Mouse (Mus musculus): ENCODE measurements around the gene BC030867.

Gene BC030867

DNA sequence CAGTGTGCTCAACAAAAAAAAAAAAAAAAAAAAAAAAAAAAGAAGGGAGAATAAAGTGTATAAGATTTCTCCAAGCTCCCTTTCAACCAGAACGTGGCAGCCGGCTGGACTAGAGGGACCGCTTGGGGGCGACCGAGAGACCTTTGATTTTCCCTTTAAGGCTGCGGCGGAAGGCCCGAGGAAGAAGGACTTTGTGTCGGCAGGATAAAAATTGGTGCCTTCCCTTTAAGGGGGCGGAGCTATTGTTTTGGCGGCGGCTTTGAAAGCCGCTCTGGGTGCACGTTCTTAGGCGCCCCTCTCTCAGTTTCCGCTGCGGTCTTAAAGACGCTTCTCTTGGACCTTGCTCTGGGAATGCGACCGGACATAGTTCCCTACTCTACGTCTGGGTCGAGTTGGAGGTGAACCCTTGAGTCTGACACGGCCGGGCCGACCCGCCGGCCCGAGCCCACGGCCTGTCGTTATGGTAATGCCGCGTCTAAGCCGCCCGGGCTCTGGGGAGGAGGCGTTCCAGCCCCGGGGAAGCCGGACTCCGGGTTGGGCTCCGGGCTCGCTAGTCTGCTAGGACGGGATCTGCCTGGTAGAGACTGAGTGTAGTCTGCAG lies at the start of gene BC030867:
TSS of gene BC030867 (plus strand) at position 253 of the 601 bp plus-strand sequence.
- DNase-seq: peak; percentile 97

DNA sequence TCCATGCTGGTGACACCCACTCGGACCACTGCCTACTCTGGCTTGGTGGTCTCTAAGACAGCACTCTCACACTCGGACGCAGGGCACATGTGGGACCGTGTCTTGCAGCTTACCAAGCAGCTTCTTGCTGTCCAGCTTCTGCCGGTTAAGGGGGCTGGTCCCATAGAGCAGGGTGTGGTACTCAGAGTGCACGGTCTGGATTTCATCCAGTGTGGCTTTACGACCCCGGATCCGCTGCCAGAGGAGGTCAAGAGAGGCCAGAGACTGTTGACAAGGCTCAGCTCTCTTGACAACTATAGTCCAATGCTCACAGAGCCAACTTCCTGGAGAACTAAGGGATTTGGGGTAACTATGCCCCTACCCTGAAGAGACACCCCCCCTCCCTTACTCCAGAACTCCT lies 48.8 kb upstream of the BC030867 start:
- DNase-seq: no peak

DNA sequence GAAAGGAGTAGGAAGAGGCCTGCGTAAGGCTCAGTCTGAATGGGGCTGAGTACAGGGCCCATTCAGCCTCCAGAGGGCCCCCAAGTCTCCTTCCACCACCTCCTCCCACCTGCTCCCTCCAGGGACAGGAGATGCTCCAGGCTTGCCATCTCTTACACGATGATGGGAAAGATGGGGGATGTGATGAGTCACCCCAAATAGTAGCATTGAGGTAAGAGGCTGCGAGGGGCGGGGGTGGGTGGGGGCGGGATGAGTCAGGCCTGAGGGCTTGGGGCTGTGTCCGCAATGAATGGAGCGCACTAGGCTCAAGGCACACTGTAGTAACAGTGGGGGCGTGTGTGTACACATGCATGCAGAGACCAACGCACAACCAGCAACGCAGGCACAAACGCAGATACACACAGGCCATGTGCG lies 47.3 kb upstream of the BC030867 start:
- no peak for DNase-seq

GRCm38 (mm10) chr11:102206481-102206880 lies 42.2 kb upstream of the BC030867 start:
- peak; percentile 31 for DNase-seq

GRCm38 (mm10) chr11:102207825-102208777 lies 40.6 kb upstream of the BC030867 start:
- peak; percentile 74 for DNase-seq

DNA sequence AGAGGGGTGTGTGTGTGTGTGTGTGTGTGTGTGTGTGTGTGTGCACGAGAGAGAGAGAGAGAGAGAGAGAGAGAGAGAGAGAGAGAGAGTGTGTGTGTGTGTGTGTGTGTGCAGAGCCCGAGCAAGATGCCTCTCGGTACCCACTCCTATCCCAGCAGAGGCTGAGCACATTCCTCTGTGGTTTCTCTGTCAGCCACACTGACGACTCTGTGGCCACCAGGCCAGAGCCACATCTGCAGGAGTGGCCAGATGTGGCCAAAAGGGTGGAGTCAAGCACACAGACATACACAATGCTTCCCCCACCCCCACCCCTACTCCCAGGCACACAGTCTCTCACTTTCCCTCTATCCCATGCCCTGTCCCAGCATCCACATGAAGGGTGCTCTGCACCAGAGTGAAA lies 39.8 kb upstream of the BC030867 start:
- no peak for DNase-seq

GRCm38 (mm10) chr11:102209742-102210141 lies 38.9 kb upstream of the BC030867 start:
- peak; percentile 78 for DNase-seq

GRCm38 (mm10) chr11:102210185-102210584 lies 38.5 kb upstream of the BC030867 start:
- DNase-seq: no peak

GRCm38 (mm10) chr11:102211011-102211410 lies 37.7 kb upstream of the BC030867 start:
- no peak for DNase-seq

- DNase-seq: no peak
Observed at GRCm38 (mm10) chr11:102211936-102212341, 36.7 kb upstream of the BC030867 start.

DNA sequence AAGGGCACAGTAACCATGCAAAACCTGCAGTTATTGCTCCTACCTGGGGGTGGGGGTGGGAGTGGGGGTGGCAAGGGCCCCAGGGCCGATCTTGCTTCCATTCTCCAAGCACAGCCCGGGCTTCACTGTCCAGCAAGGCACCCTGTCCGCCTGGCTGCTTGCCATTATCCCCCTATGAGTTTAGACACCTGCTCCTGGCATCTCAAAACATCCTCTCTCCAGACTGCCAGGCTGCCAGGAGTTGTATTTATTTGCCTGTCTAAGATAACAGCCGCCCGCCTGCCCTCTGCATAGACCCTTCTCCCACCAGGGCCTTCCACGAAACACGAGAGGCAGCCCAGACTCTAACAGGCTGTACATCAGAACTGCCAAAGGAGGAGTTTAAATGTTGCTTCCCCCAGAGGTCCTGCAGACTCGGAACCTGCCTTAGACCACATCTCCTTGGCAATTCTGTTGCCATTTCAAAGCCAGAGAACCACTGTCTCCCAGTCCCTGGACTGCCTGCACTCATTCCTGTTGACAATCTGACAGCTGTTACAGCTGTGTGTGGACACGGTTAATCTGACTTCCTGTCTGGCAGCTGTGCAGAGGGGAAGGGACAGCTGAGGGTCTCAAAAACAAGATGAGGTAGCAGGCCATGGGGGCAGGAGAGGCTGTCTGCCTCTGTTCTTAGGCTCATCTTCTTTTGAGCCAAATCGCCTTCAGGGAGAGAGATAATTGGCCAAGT lies 34.1 kb upstream of the BC030867 start:
- no peak for DNase-seq

- DNase-seq: no peak
Observed at GRCm38 (mm10) chr11:102215511-102215910, 33.2 kb upstream of the BC030867 start.

- DNase-seq: no peak
Observed at GRCm38 (mm10) chr11:102216056-102216885, 32.4 kb upstream of the BC030867 start.

DNA sequence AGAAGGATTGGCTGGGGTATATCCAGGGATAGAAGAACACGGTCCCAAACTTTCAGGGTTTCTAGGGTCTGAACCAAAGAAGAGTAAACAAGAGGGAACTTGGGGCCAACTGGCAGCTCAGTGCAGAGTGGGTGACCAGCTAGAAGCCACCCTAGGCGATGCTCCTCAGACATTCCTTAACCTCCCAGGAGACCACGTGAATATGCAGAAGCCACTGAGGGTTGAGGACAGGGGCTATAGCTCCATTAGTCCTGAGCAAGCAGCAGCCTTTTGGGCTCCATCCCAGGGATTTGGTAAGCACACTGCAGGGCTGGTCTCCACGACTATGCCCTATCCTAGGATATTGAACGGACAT lies 31.8 kb upstream of the BC030867 start:
- no peak for DNase-seq

GRCm38 (mm10) chr11:102217396-102217795 lies 31.3 kb upstream of the BC030867 start:
- no peak for DNase-seq

- DNase-seq: no peak
Observed at GRCm38 (mm10) chr11:102217876-102218430, 30.7 kb upstream of the BC030867 start.

DNA sequence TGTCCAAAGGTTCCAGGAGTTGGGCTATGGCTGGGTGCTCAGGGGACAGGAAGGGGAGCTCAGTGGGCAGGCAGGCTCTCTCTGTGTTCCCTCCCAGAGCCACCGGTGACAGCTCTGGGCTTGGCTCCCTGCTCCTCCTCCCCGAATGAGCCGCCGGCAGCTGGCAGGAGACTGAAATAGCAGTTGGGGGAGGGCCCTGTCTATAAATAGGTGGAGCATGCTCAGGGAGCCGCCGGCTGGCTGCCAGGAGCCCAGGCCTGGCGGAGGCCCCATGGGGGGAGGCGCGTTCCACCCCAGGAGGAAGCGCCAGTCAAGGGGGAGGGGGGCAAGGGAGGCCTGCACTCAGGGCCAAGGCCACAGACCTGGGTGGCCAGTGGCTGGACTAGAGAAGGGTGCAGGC lies 29.9 kb upstream of the BC030867 start:
- peak; percentile 97 for DNase-seq

GRCm38 (mm10) chr11:102219247-102219993 lies 29.3 kb upstream of the BC030867 start:
- no peak for DNase-seq

- DNase-seq: peak; percentile 53
Observed at GRCm38 (mm10) chr11:102219994-102220346, 28.7 kb upstream of the BC030867 start.

DNA sequence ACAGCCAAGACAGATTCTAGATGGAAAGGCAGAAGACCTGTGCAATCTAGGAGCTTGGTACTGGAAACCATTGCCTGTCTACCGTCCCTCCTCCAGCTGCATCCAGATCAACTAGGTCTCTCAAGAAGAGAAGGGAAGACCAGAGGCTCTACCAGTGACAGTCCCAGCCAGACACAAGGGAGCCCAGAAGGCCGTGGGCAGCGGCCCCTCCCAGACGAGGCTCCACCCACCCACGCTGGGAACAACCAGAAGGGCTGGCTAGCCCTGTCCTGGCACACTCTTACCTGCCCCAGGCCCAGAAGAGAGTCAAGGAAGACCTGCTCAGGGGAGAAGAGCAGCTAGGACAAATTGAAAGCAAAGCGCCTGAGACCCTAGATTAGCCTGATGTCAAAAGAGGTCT lies 28.2 kb upstream of the BC030867 start:
- DNase-seq: peak; percentile 26

DNA sequence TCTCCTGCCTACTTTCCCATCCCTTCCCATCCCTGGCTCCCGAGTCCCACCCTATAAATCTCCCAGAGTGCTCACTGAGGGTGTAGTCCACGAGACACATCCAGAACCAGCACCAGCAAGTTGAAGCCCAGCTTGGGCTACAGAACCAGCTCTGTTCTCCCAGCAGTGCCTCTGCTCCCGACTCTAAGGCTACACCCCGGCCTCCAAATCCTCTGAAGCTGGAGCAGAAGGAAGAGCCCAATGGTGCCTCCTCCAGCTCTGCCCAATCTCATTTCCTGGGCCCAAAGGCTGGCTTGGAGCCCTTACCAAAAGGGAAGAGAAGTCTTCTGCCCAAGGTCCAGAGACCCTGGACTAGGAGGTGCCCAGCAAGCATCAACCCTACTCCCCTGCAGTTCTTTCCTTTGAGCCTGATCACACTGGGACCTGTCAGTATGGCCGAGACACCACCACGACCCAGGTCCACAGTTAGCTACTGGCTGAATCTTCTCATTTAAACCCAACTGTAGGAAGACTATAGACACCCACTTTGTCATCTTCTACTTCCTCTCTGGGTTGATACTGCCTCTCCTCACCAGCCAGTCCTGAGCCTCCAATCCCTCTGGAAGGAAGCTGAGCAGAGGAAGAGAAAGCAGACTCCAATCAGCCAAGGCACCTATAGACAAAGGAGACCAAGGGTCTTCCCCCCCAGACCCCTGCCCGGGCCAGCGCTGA lies 27.3 kb upstream of the BC030867 start:
- DNase-seq: no peak

Data from retina, postnatal 1 day (tissue).